Mouse (Mus musculus): ENCODE measurements around the gene Diablo. TPM values are rescaled to one million over a fixed set of nuclear protein-coding genes. Genes with fewer than 3 reads are reported as not detected.

The Diablo gene
- total RNA-seq (2023), result 10 to 100 TPM; 35.7 to 35.8 TPM

DNA sequence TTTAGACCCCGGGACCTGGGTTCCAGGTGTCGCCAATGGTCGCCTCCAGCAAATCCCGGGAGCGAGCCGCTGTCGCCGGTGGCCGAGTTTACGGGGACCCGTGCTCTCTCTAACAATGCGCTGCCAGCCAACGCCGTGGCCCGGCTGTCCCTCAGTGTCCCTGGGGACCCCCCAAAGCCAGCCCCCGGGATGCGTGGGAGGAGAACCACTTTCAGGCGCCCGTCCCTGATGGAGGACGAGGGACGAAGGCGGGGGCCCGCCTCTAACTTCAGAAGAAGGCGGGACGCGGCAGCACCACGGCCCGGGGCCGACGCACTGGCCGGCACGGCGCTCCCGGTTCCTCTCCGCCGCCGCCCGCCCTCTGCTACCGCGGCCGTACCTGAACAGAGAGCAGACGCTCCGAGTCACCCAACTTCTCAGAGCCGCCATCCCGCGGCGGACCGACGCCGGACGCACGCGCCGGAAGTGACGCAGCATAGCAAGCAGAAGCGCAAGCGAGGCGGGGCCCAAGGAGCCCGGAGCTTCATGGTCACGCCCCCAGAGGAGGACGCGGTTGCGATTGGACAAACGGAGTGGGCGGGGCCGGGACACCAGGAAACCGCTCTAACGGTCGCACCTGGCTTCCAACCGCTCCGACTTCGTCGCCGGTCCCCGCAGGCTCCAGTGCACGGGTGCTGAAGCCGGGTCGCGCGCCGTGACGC, at the start of gene Diablo:
Gene Diablo, minus strand, starts transcription at position 485 of the 701 bp plus-strand sequence.

DNA sequence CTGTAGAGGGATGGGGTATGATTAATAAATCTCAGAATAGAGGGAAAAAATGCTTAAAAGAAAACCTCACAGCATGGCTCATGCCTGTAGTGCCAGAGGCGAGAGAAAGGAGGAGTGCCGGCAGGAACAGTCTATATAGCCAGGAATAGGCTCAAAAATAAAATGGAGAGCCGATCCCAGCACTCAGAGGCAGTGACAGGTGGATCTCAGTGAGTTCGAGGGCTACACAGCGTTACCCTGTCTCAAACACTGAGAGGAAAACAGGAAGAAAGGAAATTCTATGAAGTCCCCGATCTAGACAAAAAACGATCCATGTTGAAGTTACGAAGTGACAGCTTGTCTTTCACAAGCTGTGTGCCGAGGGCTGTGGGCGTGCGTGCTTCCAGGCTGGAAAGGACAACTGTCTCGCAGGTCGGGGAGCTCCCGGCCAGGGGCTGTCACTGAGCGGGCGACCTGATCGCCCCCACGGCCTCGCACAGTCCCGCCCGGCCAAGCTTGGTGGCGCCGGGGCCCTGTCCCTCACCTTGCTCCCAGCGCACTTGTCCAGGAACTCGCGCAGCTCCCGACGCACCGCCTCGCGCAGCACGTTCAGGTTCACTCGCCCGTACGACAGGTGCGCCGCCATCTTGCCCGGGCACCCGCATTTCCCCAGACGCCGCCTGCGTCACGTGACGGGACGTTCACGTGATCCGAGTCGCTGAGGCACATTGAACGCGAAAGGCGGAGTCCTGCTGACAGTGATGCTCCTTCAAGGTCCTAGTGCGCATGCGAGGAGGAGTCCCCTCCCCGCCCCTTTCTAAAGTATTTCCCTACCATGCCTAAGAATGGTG, 48.6 kb upstream of the Diablo start, which contains the start of gene Vps33a:
Gene Vps33a, minus strand, starts transcription at position 682 of the 830 bp plus-strand sequence.

GRCm38 (mm10) chr5:123525281-123525680, 1.3 kb upstream of the Diablo start, which contains the start of gene Gm49027:
Gene Gm49027 (minus strand): TSS chr5:123525488.

GRCm38 (mm10) chr5:123510160-123510559, 13.8 kb downstream of the Diablo start, which contains the start of gene B3gnt4:
Gene B3gnt4 (plus strand): TSS chr5:123510460.

GRCm38 (mm10) chr5:123489112-123489785, 34.7 kb downstream of the Diablo start, which contains the start of the genes Lrrc43 and Il31:
Gene Lrrc43 (plus strand): TSS chr5:123489305.
Gene Il31 (minus strand): TSS chr5:123489489.

Other genes with a start within 250 kb of the Diablo start
- 1 to 10 TPM; 7.1 to 9.0 TPM for gene Bcl7a, start 180.3 kb downstream of the Diablo start, total RNA-seq (2023)
- 10 to 100 TPM; 47.0 to 48.1 TPM for gene Mlxip, start 129.4 kb downstream of the Diablo start, total RNA-seq (2023)
- not detected for gene Lrrc43, start 34.9 kb downstream of the Diablo start, total RNA-seq (2023)
- not detected for gene Il31, start 34.7 kb downstream of the Diablo start, total RNA-seq (2023)
- gene B3gnt4, start 13.7 kb downstream of the Diablo start, total RNA-seq (2023), result not detected
- gene Gm49027, start 1.3 kb upstream of the Diablo start, total RNA-seq (2023), result 1 to 10 TPM; 1.6 to 1.8 TPM
- gene Vps33a, start 48.9 kb upstream of the Diablo start, total RNA-seq (2023), result 10 to 100 TPM; 29.6 to 30.4 TPM
- gene Clip1, start 160.4 kb upstream of the Diablo start, total RNA-seq (2023), result 10 to 100 TPM; 87.9 to 96.3 TPM
- gene Zcchc8, start 196.9 kb upstream of the Diablo start, total RNA-seq (2023), result 10 to 100 TPM; 98.1 TPM
- 100 to 1,000 TPM; 138 to 140 TPM for gene Rsrc2, start 225.2 kb upstream of the Diablo start, total RNA-seq (2023)
- gene Kntc1, start 225.5 kb upstream of the Diablo start, total RNA-seq (2023), result 10 to 100 TPM; 22.1 to 26.2 TPM

Measured in neutrophil, adult 59 days (primary cell).